Mouse (Mus musculus) ovary, postnatal 10 days (tissue): ENCODE results near the gene Ubap2.

Experiments used
- DNase-seq: peaks from one replicate; pipeline ENCODE4 v3.0.0; 2022; ENCODE audit warnings: low spot score

Gene Ubap2

GRCm38 (mm10) chr4:41274980-41275850, at the start of gene Ubap2:
TSS of gene Ubap2 (minus strand) at chr4:41275144.
- DNase-seq = peak; percentile 97

GRCm38 (mm10) chr4:41320971-41321370, 46.0 kb upstream of the Ubap2 start:
- no peak for DNase-seq

- no peak for DNase-seq
Observed at GRCm38 (mm10) chr4:41318267-41318666, 43.3 kb upstream of the Ubap2 start.

GRCm38 (mm10) chr4:41315173-41315572, 40.2 kb upstream of the Ubap2 start:
- DNase-seq = no peak

- DNase-seq = peak; percentile 89
Observed at GRCm38 (mm10) chr4:41314141-41315129, 39.5 kb upstream of the Ubap2 start, which contains the start of gene Dcaf12. TSS of gene Dcaf12 (minus strand) at chr4:41314889.

GRCm38 (mm10) chr4:41313722-41314121, 38.8 kb upstream of the Ubap2 start:
- DNase-seq = peak; percentile 6

GRCm38 (mm10) chr4:41310567-41311563, 35.9 kb upstream of the Ubap2 start:
- DNase-seq = no peak

- no peak for DNase-seq
Observed at GRCm38 (mm10) chr4:41307406-41307805, 32.5 kb upstream of the Ubap2 start.

GRCm38 (mm10) chr4:41304302-41304701, 29.4 kb upstream of the Ubap2 start:
- DNase-seq = no peak

- DNase-seq = no peak
Observed at GRCm38 (mm10) chr4:41303671-41304070, 28.7 kb upstream of the Ubap2 start.

- no peak for DNase-seq
Observed at GRCm38 (mm10) chr4:41298976-41299375, 24.0 kb upstream of the Ubap2 start.

GRCm38 (mm10) chr4:41295960-41296359, 21.0 kb upstream of the Ubap2 start:
- DNase-seq = no peak

GRCm38 (mm10) chr4:41295507-41295906, 20.6 kb upstream of the Ubap2 start:
- DNase-seq = no peak

- no peak for DNase-seq
Observed at GRCm38 (mm10) chr4:41293907-41294306, 19.0 kb upstream of the Ubap2 start.

GRCm38 (mm10) chr4:41289802-41290201, 14.9 kb upstream of the Ubap2 start:
- no peak for DNase-seq

GRCm38 (mm10) chr4:41286420-41286819, 11.5 kb upstream of the Ubap2 start:
- no peak for DNase-seq

GRCm38 (mm10) chr4:41284087-41284486, 9.1 kb upstream of the Ubap2 start:
- DNase-seq = no peak

- DNase-seq = no peak
Observed at GRCm38 (mm10) chr4:41275927-41276326, 983 bp upstream of the Ubap2 start.

- DNase-seq = no peak
Observed at GRCm38 (mm10) chr4:41274377-41274979, 466 bp downstream of the Ubap2 start.

GRCm38 (mm10) chr4:41268133-41268532, 6.8 kb downstream of the Ubap2 start:
- DNase-seq = no peak

GRCm38 (mm10) chr4:41266350-41266749, 8.6 kb downstream of the Ubap2 start:
- DNase-seq = no peak
